Mouse (Mus musculus) forebrain, embryonic 16.5 days (tissue): Measurements from ENCODE around the gene BC004004. TPM values are rescaled to one million over a fixed set of nuclear protein-coding genes. Genes with fewer than 3 reads are reported as not detected.
"Not testable (repeated sequence)": the region's sequence is repeated elsewhere in the genome, so short reads cannot be mapped to it uniquely, and the experiment has no call there.

ENCODE experiments used
- ATAC-seq: fragments of 200-750 bp; cut with Nextera tagmentation; 2 replicates; pipeline ENCODE4 v1.8.0; 2017; ENCODE audit warnings: mild to moderate bottlenecking, moderate library complexity
- H3K27ac ChIP-seq: fragments of 300-500 bp; sonication (generic); 2 replicates; pipeline ENCODE4 v1.5.1; 2014; ENCODE audit warnings: low read length, control low read depth
- H3K27me3 ChIP-seq: fragments of 300-500 bp; sonication (generic); replicated peaks from 2 replicates; pipeline ENCODE4 v1.6.1; 2014; ENCODE audit warnings: low read length; ENCODE audit not compliant: control insufficient read depth, insufficient read depth
- H3K36me3 ChIP-seq: fragments of 300-500 bp; sonication (generic); 2 replicates; pipeline ENCODE4 v1.6.1; 2014; ENCODE audit not compliant: control insufficient read depth, insufficient read depth
- H3K4me1 ChIP-seq: fragments of 300-500 bp; sonication (generic); replicated peaks from 2 replicates; pipeline ENCODE4 v1.6.1; 2014; ENCODE audit warnings: low read length; ENCODE audit not compliant: control insufficient read depth, insufficient read depth
- H3K4me2 ChIP-seq: fragments of 300-500 bp; sonication (generic); 2 replicates; pipeline ENCODE4 v1.6.1; 2014; ENCODE audit warnings: mild to moderate bottlenecking, low read length, control low read depth
- H3K4me3 ChIP-seq: fragments of 300-500 bp; sonication (generic); replicated peaks from 2 replicates; pipeline ENCODE4 v1.5.1; 2014; ENCODE audit warnings: mild to moderate bottlenecking, low read length, control low read depth
- H3K9ac ChIP-seq: fragments of 300-500 bp; sonication (generic); replicated peaks from 2 replicates; pipeline ENCODE4 v1.6.1; 2014; ENCODE audit warnings: low read depth, low read length, control low read depth
- H3K9me3 ChIP-seq: fragments of 300-500 bp; sonication (generic); 2 replicates; pipeline ENCODE4 v1.6.1; 2016; ENCODE audit warnings: low read length; ENCODE audit not compliant: control insufficient read depth
- WGBS: fragments of 180-500 bp; shearing (Covaris S2); extraction: QIAGEN DNeasy Blood & Tissue Kit; methylation state at CpG from one replicate; pipeline ENCODE4 v1.1.7; 2014; 5-methylcytosine and 5-hydroxymethylcytosine counted together
- polyA plus RNA-seq: library from polyadenylated mRNA; unstranded; fragments of >200 nt; fragmentation: Nextera tagmentation; extraction: Ambion mirVana; gene quantifications from 2 replicates; pipeline ENCODE4 v1.2.1, GENCODE M21; 2015

BC004004 gene
- polyA plus RNA-seq, 1 experiment from 2014 or later: 102 TPM

DNA sequence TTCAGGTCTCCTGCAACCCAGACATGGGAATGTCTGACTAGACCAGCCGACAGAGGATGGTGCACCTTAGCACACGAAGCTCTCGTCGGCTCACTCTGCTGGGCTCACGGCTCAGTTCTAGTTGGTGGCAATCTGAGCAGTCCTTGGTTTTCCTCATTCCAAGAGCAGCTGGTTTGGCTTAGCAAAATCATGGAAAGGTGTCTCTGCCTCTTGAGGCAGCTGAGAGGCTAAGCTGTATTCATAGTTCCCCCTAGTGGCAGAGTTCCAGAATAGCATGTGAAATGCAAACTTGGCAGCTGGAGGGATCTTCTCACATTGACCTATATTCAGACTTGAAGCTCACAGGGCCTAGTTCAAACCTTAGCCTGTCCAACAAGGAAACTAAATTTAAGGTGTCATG, 22.0 kb upstream of the BC004004 start:
- Histone ChIP-seq H3K36me3 (peaks cover 2% of the 10 kb centered on the region; the same call in 1 of the 2 replicates), H3K9ac (no peak overlapping the region), H3K4me1 (peaks cover 13% of the 10 kb centered on the region), H3K4me3 (no peak overlapping the region), H3K27me3 (no peaks in the 10 kb centered on the region), H3K9me3 (no peaks in the 10 kb centered on the region), H3K27ac (no peak overlapping the region), H3K4me2 (no peak overlapping the region)
- ATAC-seq: peak; percentile 75
- 20% methylated on average over 5 of the region's 5 CpGs for WGBS

DNA sequence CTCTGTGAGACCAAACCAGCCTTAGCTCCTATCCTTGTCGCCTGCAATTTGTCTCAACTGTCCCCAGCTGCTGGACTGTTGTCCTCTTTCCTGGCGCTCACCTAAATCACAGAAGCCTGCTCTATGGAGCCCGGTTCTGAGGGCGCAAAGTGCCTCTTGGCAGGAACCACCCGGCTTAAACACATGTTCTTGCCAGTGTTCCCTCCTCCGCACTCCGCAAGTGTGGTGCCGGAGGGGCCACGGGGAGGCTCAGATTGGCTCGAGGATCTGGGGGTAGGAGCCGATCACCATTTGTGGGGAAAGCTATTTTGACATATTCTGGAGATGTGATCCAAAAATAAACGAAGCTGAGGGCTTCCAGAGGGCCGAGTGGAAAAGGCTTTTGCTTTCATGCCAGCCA, 20.7 kb upstream of the BC004004 start:
- Histone ChIP-seq H3K4me1 (peaks cover 22% of the 10 kb centered on the region), H3K9ac (no peak overlapping the region), H3K9me3 (no peaks in the 10 kb centered on the region), H3K27me3 (no peaks in the 10 kb centered on the region), H3K4me3 (no peak overlapping the region), H3K4me2 (no peak overlapping the region), H3K27ac (no peak overlapping the region), H3K36me3 (peaks cover 2% of the 10 kb centered on the region; the same call in 1 of the 2 replicates)
- ATAC-seq: no peak
- 68% methylated on average over 13 of the region's 13 CpGs for WGBS

DNA sequence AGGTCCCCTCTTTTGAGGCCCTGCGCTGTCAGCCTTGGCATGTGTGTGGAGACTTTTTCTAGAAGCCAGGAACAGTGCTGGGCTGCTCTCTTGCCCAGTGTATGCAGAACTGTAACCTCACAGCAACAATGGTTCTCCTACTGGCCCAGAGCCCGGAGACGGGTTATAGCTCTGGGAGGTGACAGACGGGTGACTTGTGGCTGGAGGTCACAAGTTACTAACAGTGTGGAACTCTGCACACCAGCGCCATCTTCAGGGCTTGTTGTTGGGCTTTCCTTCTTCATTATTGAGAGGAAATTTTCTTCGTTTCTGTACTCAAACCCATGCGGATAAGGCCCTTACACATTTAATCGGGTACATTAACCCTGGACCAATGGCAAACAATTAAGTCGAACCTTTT, 19.1 kb upstream of the BC004004 start:
- Histone ChIP-seq H3K36me3 (peaks cover 2% of the 10 kb centered on the region; the same call in 1 of the 2 replicates), H3K27ac (no peak overlapping the region), H3K27me3 (no peaks in the 10 kb centered on the region), H3K4me3 (no peak overlapping the region), H3K9me3 (no peaks in the 10 kb centered on the region), H3K4me2 (no peak overlapping the region), H3K9ac (no peak overlapping the region), H3K4me1 (peaks cover 22% of the 10 kb centered on the region)
- WGBS: 63% methylated on average over 9 of the region's 9 CpGs
- no peak for ATAC-seq

DNA sequence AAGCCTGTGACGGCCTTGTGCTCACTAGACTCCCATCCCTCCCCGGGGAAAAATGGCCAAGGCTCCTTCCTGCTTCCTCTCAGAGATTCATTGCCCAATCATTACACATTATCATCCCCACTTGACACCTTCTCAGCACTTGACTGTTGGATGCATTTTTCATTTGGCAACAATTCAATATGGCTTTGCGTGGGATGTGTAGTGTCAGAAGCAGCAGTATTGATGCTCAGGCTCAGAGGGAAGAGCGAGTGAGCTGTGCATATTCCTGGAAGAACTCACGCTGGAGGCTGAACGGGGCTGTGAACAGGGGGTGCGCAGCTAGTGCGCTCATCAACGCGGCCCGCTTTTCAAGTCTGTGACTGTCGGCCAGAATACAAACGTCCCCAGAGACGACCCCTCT, 17.6 kb upstream of the BC004004 start:
- not testable (repeated sequence) for H3K4me2 ChIP-seq, H3K36me3 ChIP-seq, H3K27ac ChIP-seq, H3K4me3 ChIP-seq, ATAC-seq, H3K9ac ChIP-seq, H3K27me3 ChIP-seq, H3K9me3 ChIP-seq
- H3K4me1 ChIP-seq: peaks cover 14% of the 10 kb centered on the region
- WGBS: 87% methylated on average over 14 of the region's 14 CpGs

DNA sequence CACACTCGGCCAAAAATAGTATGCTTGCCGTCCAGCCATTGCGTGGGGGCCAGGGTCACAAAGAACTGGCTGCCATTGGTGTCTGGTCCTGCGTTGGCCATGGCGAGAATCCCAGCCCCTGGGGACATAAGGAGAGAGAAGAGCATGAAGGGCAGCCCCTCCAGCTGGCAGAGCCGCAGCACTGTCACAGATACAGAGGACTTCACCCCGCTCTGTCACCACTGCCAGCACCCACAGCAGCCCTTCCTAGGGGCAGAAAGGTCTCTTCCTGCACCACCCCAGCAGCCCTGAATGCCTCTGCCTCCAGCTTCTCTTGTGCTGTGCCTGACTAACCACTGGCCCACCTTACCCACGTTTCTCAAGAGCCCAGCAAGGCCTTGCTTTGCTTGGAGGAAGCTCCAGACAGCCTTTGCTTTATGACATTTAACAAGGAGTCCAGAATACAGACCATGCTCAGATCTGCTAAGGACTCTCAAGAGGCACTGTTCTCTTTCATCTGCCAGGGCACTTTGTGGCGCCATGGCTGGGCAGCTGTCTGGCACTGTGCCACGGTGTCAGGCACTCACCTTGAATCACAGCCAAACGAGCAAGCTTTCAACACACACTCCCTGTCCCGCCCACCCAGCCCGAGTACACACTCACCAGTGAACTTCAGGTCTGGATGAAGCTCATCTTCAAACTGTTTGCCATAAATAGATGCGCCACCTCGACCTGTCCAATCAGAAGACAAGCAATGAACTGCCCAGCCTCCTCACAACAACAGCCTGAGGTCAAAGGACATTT, 16.8 kb upstream of the BC004004 start:
- Histone ChIP-seq H3K27ac (peak overlapping the region; percentile 28), H3K4me1 (peaks cover 11% of the 10 kb centered on the region), H3K27me3 (no peaks in the 10 kb centered on the region), H3K4me2 (no peak overlapping the region), H3K36me3 (peaks cover 2% of the 10 kb centered on the region; the same call in 1 of the 2 replicates), H3K9me3 (no peaks in the 10 kb centered on the region), H3K9ac (no peak overlapping the region), H3K4me3 (no peak overlapping the region)
- no peak for ATAC-seq
- WGBS: 62% methylated on average over 15 of the region's 15 CpGs

DNA sequence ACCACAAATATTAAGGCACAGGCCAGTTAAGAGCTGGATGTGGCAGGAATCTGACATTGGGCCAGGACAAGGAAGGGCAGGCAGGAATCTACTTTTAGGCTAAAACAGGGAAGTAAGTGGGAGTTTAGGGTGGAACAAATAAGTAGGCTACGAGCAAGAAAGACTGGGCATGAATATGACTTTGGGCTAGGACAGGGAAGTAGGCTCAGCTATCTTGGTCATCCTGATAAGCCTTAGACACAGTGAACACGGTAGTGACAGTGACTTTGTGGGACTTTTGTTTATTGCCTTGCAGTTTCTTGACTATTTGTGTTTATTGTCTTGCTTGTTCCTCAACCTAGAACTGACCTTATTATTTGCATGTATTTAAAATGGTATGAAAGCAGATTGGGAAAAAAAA, 15.4 kb upstream of the BC004004 start:
- peaks cover 2% of the 10 kb centered on the region; the same call in 1 of the 2 replicates for H3K36me3 ChIP-seq

DNA sequence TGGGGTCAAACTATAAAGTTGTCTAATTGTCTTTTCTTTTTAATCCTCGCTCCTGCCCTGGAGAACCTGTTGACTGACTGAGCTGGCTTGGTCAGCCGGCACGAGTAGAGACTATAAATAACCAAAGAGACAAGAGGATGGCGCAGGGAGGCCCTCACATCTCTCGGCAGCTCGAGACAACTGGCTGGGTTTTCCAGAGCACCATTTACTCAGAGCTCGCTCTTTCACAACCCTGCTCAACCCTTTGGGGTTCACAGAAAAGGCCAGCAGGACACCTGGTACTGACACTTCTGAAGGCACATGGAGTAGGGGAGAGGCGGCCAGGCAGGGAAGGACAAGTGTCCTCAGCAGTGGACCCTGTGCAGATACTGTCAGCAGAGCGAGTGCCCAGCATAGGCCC, 14.9 kb upstream of the BC004004 start:
- Histone ChIP-seq H3K9me3 (no peaks in the 10 kb centered on the region), H3K4me1 (peaks cover 11% of the 10 kb centered on the region), H3K9ac (no peak overlapping the region), H3K27me3 (no peaks in the 10 kb centered on the region), H3K4me3 (no peak overlapping the region), H3K27ac (no peak overlapping the region), H3K4me2 (no peak overlapping the region), H3K36me3 (peaks cover 2% of the 10 kb centered on the region; the same call in 1 of the 2 replicates)
- no peak for ATAC-seq
- 92% methylated on average over 9 of the region's 9 CpGs for whole genome bisulfite sequencing

More for the DNA sequence above, 15.4 kb upstream of the BC004004 start:
- H3K4me3 ChIP-seq: no peak overlapping the region
- H3K4me1 ChIP-seq: peaks cover 11% of the 10 kb centered on the region
- H3K4me2 ChIP-seq: no peak overlapping the region
- no peak overlapping the region for H3K27ac ChIP-seq
- 95% methylated on average over 2 of the region's 2 CpGs for WGBS
- no peak overlapping the region for H3K9ac ChIP-seq
- H3K9me3 ChIP-seq: no peaks in the 10 kb centered on the region
- ATAC-seq: no peak
- no peaks in the 10 kb centered on the region for H3K27me3 ChIP-seq

DNA sequence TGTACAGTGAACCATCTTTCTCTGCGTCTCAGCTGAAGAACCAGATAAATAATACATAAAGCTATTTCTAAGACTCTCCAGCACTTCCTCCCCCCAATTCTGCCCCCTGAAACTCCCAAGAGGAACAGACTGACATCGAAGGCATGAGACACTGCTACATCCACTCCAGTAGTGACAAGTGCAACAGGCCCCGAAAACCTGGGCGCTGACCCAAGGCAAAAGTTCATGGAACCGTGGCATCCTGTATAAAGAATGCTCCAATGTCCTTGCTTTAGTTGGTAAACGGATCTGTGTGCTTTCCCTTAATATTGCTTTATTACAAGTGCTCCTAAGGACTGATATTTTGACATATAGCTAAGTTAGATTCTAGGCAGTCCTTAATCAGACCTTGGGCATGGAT, 13.8 kb upstream of the BC004004 start:
- H3K27ac ChIP-seq, ATAC-seq, H3K9me3 ChIP-seq, H3K4me3 ChIP-seq, H3K9ac ChIP-seq, H3K27me3 ChIP-seq, H3K4me2 ChIP-seq, H3K36me3 ChIP-seq: not testable (repeated sequence)
- WGBS: 90% methylated on average over 6 of the region's 6 CpGs
- H3K4me1 ChIP-seq: peaks cover 18% of the 10 kb centered on the region

DNA sequence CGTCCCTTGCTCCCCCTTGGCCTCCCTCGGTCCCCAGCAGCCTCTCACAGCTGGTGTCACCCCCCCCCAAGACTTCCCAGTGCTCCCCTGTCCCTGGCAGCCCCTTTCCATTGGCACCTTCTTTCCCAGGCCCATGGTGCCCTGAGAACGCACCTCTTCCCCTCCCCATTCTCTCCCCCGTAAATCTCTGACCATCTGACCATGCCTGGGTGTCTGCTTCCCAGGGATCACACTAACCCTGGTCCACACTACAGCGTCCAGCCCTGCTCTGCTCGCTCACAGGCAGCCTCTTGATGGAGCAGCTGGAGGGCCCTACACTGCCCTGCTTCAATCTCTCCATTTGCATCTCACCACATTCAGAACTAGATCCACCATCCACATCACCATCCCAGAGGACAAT, 12.1 kb upstream of the BC004004 start:
- no peak overlapping the region for H3K27ac ChIP-seq
- H3K4me2 ChIP-seq: no peak overlapping the region
- H3K36me3 ChIP-seq: peaks cover 5% of the 10 kb centered on the region; the same call in 1 of the 2 replicates
- peaks cover 20% of the 10 kb centered on the region for H3K4me1 ChIP-seq
- H3K27me3 ChIP-seq: no peaks in the 10 kb centered on the region
- no peak for ATAC-seq
- WGBS: 86% methylated on average over 6 of the region's 6 CpGs
- H3K9ac ChIP-seq: no peak overlapping the region
- no peaks in the 10 kb centered on the region for H3K9me3 ChIP-seq
- no peak overlapping the region for H3K4me3 ChIP-seq
